Mouse (Mus musculus) frontal cortex, postnatal 25 days (tissue): ENCODE data around the gene Mctp1.
A peak's percentile ranks its signal among the peaks of the same experiment; 100 is the strongest.
"Not testable (repeated sequence)": the region's sequence is repeated elsewhere in the genome, so short reads cannot be mapped to it uniquely, and the experiment has no call there.

Experiments
- DNase-seq, 2 experiments: peaks; one replicate each; pipeline ENCODE4 v3.0.0; 2022; ENCODE audit warnings: low spot score in 2 of 2

Mctp1 gene

GRCm38 (mm10) chr13:76932933-76933332 lies 548.6 kb downstream of the Mctp1 start:
- no peak for DNase-seq

GRCm38 (mm10) chr13:76949234-76949633 lies 564.9 kb downstream of the Mctp1 start:
- no peak for DNase-seq

- no peak for DNase-seq
Observed at GRCm38 (mm10) chr13:76967588-76967987, 583.3 kb downstream of the Mctp1 start.

- DNase-seq: peak; percentile 21 to 54
Observed at GRCm38 (mm10) chr13:76969386-76969785, 585.1 kb downstream of the Mctp1 start.

GRCm38 (mm10) chr13:76971046-76971445 lies 586.7 kb downstream of the Mctp1 start:
- DNase-seq: not testable (repeated sequence)

GRCm38 (mm10) chr13:77002628-77003027 lies 618.3 kb downstream of the Mctp1 start:
- no peak for DNase-seq

- no peak for DNase-seq
Observed at GRCm38 (mm10) chr13:77003684-77004083, 619.3 kb downstream of the Mctp1 start.

- DNase-seq: no peak
Observed at GRCm38 (mm10) chr13:77018851-77019250, 634.5 kb downstream of the Mctp1 start.

GRCm38 (mm10) chr13:77029594-77029993 lies 645.3 kb downstream of the Mctp1 start:
- DNase-seq: no peak

GRCm38 (mm10) chr13:77043375-77043774 lies 659.0 kb downstream of the Mctp1 start:
- DNase-seq: no peak

GRCm38 (mm10) chr13:77045375-77045774 lies 661.0 kb downstream of the Mctp1 start:
- no peak for DNase-seq

- DNase-seq: peak in 1 of 2 experiments; percentile 18
Observed at GRCm38 (mm10) chr13:77046416-77046815, 662.1 kb downstream of the Mctp1 start.

GRCm38 (mm10) chr13:77047179-77047931 lies 663.0 kb downstream of the Mctp1 start:
- DNase-seq: no peak

GRCm38 (mm10) chr13:77048461-77048860 lies 664.1 kb downstream of the Mctp1 start:
- no peak for DNase-seq

- DNase-seq: no peak
Observed at GRCm38 (mm10) chr13:77049736-77050135, 665.4 kb downstream of the Mctp1 start.

GRCm38 (mm10) chr13:77063221-77063620 lies 678.9 kb downstream of the Mctp1 start:
- DNase-seq: no peak

- no peak for DNase-seq
Observed at GRCm38 (mm10) chr13:77068847-77069246, 684.5 kb downstream of the Mctp1 start.

GRCm38 (mm10) chr13:77072030-77072429 lies 687.7 kb downstream of the Mctp1 start:
- DNase-seq: no peak
